Mouse (Mus musculus): Measurements from ENCODE around the gene Tnni1.

GRCm38 (mm10) chr1:135781220-135781619 lies 2.0 kb downstream of the Tnni1 start:
- TF ChIP-seq CTCF (IDR thresholded peaks at IDR 0.05; ENCODE audit: insufficient read depth, low read length), result peak; percentile 98
- no peak for TF ChIP-seq POLR2A (IDR thresholded peaks at IDR 0.05; ENCODE audit: borderline replicate concordance, extremely low read depth, low read depth, low read length)

All from lung, adult 2 months (tissue).